Mouse (Mus musculus): Measurements from ENCODE around the gene Mesp2. TPM values are rescaled to one million over a fixed set of nuclear protein-coding genes. Genes with fewer than 3 reads are reported as not detected.

The Mesp2 gene
- polyA plus RNA-seq, 1 experiment from 2014 or later = 1.2 TPM

GRCm38 (mm10) chr7:79819996-79820395 lies 9.5 kb downstream of the Mesp2 start:
- H3K4me2 ChIP-seq (replicated peaks; ENCODE audit: low read depth, low read length) = no peak overlapping the region
- 49% methylated on average over 11 of the region's 11 CpGs for WGBS
- H3K4me1 ChIP-seq (ENCODE audit: control insufficient read depth, insufficient read depth, low read length) = no peaks in the 10 kb centered on the region
- no peak for ATAC-seq (ENCODE audit: insufficient number of reproducible peaks, insufficient read depth, low FRiP score, low read depth)
- H3K9ac ChIP-seq (replicated peaks; ENCODE audit: low read depth, low read length) = no peak overlapping the region
- no peak overlapping the region for H3K4me3 ChIP-seq (ENCODE audit: low read depth, low read length)
- no peak overlapping the region for H3K27ac ChIP-seq (ENCODE audit: low read length)
- H3K36me3 ChIP-seq (ENCODE audit: control insufficient read depth, insufficient read depth, low read length) = no peaks in the 10 kb centered on the region
- H3K9me3 ChIP-seq (ENCODE audit: control insufficient read depth, low read depth, low read length) = no peaks in the 10 kb centered on the region
- no peaks in the 10 kb centered on the region for H3K27me3 ChIP-seq (ENCODE audit: control insufficient read depth, insufficient read depth, low read length)

GRCm38 (mm10) chr7:79822092-79822695 lies 11.7 kb downstream of the Mesp2 start:
- no peak overlapping the region for H3K4me2 ChIP-seq (replicated peaks; ENCODE audit: low read depth, low read length)
- no peak overlapping the region for H3K27ac ChIP-seq (ENCODE audit: low read length)
- H3K9ac ChIP-seq (replicated peaks; ENCODE audit: low read depth, low read length) = no peak overlapping the region
- H3K27me3 ChIP-seq (ENCODE audit: control insufficient read depth, insufficient read depth, low read length) = no peaks in the 10 kb centered on the region
- WGBS = 81% methylated on average over 12 of the region's 12 CpGs
- H3K36me3 ChIP-seq (ENCODE audit: control insufficient read depth, insufficient read depth, low read length) = no peaks in the 10 kb centered on the region; the same call in 1 of the 2 replicates
- no peak overlapping the region for H3K4me3 ChIP-seq (ENCODE audit: low read depth, low read length)
- no peaks in the 10 kb centered on the region for H3K4me1 ChIP-seq (ENCODE audit: control insufficient read depth, insufficient read depth, low read length)
- ATAC-seq (ENCODE audit: insufficient number of reproducible peaks, insufficient read depth, low FRiP score, low read depth) = no peak
- H3K9me3 ChIP-seq (ENCODE audit: control insufficient read depth, low read depth, low read length) = no peaks in the 10 kb centered on the region

- no peaks in the 10 kb centered on the region for H3K4me1 ChIP-seq (ENCODE audit: control insufficient read depth, insufficient read depth, low read length)
- H3K4me3 ChIP-seq (ENCODE audit: low read depth, low read length) = no peak overlapping the region
- no peaks in the 10 kb centered on the region for H3K27me3 ChIP-seq (ENCODE audit: control insufficient read depth, insufficient read depth, low read length)
- ATAC-seq (ENCODE audit: insufficient number of reproducible peaks, insufficient read depth, low FRiP score, low read depth) = no peak
- 78% methylated on average over 3 of the region's 3 CpGs for WGBS
- no peak overlapping the region for H3K27ac ChIP-seq (ENCODE audit: low read length)
- no peak overlapping the region for H3K4me2 ChIP-seq (replicated peaks; ENCODE audit: low read depth, low read length)
- no peaks in the 10 kb centered on the region; the same call in 1 of the 2 replicates for H3K36me3 ChIP-seq (ENCODE audit: control insufficient read depth, insufficient read depth, low read length)
- H3K9me3 ChIP-seq (ENCODE audit: control insufficient read depth, low read depth, low read length) = no peaks in the 10 kb centered on the region
- no peak overlapping the region for H3K9ac ChIP-seq (replicated peaks; ENCODE audit: low read depth, low read length)
Observed at GRCm38 (mm10) chr7:79828341-79828740, 17.8 kb downstream of the Mesp2 start.

- Histone ChIP-seq H3K9ac (replicated peaks; ENCODE audit: low read depth, low read length) (no peak overlapping the region), H3K27ac (ENCODE audit: low read length) (no peak overlapping the region), H3K4me2 (replicated peaks; ENCODE audit: low read depth, low read length) (no peak overlapping the region), H3K4me3 (ENCODE audit: low read depth, low read length) (no peak overlapping the region), H3K27me3 (ENCODE audit: control insufficient read depth, insufficient read depth, low read length) (no peaks in the 10 kb centered on the region), H3K9me3 (ENCODE audit: control insufficient read depth, low read depth, low read length) (no peaks in the 10 kb centered on the region), H3K36me3 (ENCODE audit: control insufficient read depth, insufficient read depth, low read length) (no peaks in the 10 kb centered on the region; the same call in 1 of the 2 replicates), H3K4me1 (ENCODE audit: control insufficient read depth, insufficient read depth, low read length) (no peaks in the 10 kb centered on the region)
- 54% methylated on average over 6 of the region's 6 CpGs for WGBS
- no peak for ATAC-seq (ENCODE audit: insufficient number of reproducible peaks, insufficient read depth, low FRiP score, low read depth)
Observed at GRCm38 (mm10) chr7:79831145-79831544, 20.6 kb downstream of the Mesp2 start.

- Histone ChIP-seq H3K27ac (ENCODE audit: low read length) (no peak overlapping the region), H3K27me3 (ENCODE audit: control insufficient read depth, insufficient read depth, low read length) (no peaks in the 10 kb centered on the region), H3K9ac (replicated peaks; ENCODE audit: low read depth, low read length) (no peak overlapping the region), H3K9me3 (ENCODE audit: control insufficient read depth, low read depth, low read length) (no peaks in the 10 kb centered on the region), H3K36me3 (ENCODE audit: control insufficient read depth, insufficient read depth, low read length) (no peaks in the 10 kb centered on the region; the same call in 1 of the 2 replicates), H3K4me3 (ENCODE audit: low read depth, low read length) (no peak overlapping the region), H3K4me2 (replicated peaks; ENCODE audit: low read depth, low read length) (no peak overlapping the region), H3K4me1 (ENCODE audit: control insufficient read depth, insufficient read depth, low read length) (no peaks in the 10 kb centered on the region)
- WGBS = 64% methylated on average over 6 of the region's 6 CpGs
- ATAC-seq (ENCODE audit: insufficient number of reproducible peaks, insufficient read depth, low FRiP score, low read depth) = no peak
Observed at GRCm38 (mm10) chr7:79831585-79831984, 21.1 kb downstream of the Mesp2 start.

DNA sequence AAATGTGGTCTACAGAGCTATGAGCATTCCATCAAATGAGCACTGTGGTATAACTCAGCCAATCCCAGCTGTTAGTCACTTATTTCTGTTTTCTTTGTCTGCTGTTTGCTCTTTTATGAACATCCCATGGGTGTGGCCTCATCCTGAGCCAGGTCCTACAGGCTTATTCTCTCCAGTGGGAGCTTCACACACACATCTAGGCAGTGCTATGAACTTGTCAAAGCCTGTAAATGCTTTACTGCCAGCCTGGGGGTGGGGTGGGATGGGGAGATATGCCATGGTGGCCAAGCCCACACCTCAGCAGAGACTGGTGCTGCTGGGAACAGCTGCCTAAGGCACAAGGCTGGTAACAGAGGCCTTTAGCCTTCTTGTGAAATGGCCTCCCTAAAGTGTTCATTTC lies 22.5 kb downstream of the Mesp2 start:
- H3K9me3 ChIP-seq (ENCODE audit: control insufficient read depth, low read depth, low read length) = no peaks in the 10 kb centered on the region
- H3K4me3 ChIP-seq (ENCODE audit: low read depth, low read length) = no peak overlapping the region
- ATAC-seq (ENCODE audit: insufficient number of reproducible peaks, insufficient read depth, low FRiP score, low read depth) = peak; percentile 56; the same call in 1 of the 2 replicates
- H3K27me3 ChIP-seq (ENCODE audit: control insufficient read depth, insufficient read depth, low read length) = no peaks in the 10 kb centered on the region
- no peaks in the 10 kb centered on the region; the same call in 1 of the 2 replicates for H3K36me3 ChIP-seq (ENCODE audit: control insufficient read depth, insufficient read depth, low read length)
- no peak overlapping the region for H3K27ac ChIP-seq (ENCODE audit: low read length)
- H3K4me2 ChIP-seq (replicated peaks; ENCODE audit: low read depth, low read length) = no peak overlapping the region
- no peaks in the 10 kb centered on the region for H3K4me1 ChIP-seq (ENCODE audit: control insufficient read depth, insufficient read depth, low read length)
- no peak overlapping the region for H3K9ac ChIP-seq (replicated peaks; ENCODE audit: low read depth, low read length)

GRCm38 (mm10) chr7:79835196-79835595 lies 24.7 kb downstream of the Mesp2 start:
- Histone ChIP-seq H3K27ac (ENCODE audit: low read length) (no peak overlapping the region), H3K4me1 (ENCODE audit: control insufficient read depth, insufficient read depth, low read length) (no peaks in the 10 kb centered on the region), H3K27me3 (ENCODE audit: control insufficient read depth, insufficient read depth, low read length) (no peaks in the 10 kb centered on the region), H3K4me3 (ENCODE audit: low read depth, low read length) (no peak overlapping the region), H3K36me3 (ENCODE audit: control insufficient read depth, insufficient read depth, low read length) (no peaks in the 10 kb centered on the region; the same call in 1 of the 2 replicates), H3K9ac (replicated peaks; ENCODE audit: low read depth, low read length) (no peak overlapping the region), H3K4me2 (replicated peaks; ENCODE audit: low read depth, low read length) (no peak overlapping the region), H3K9me3 (ENCODE audit: control insufficient read depth, low read depth, low read length) (no peaks in the 10 kb centered on the region)
- ATAC-seq (ENCODE audit: insufficient number of reproducible peaks, insufficient read depth, low FRiP score, low read depth) = no peak
- 94% methylated on average over 6 of the region's 6 CpGs for WGBS

DNA sequence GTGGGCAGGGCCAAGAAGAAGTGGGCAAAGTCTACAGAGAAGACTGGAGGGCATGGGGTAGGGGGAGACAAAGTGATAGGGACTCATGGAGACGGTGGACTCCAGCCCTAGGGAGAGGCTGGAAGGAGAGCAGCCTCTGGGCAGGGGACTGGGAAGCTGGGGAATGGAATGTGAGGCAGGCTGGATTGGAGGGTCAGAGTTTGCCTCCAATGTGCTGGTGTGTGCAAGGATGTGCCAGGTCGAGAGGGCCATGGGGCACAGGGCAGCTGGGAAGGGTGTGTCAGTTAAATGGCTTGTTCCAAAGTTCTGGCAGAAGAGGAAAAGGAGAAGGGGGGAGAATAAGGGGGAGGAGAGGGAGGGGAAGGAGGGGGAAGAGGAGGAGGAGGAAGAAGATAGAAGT lies 26.7 kb downstream of the Mesp2 start:
- no peak overlapping the region for H3K4me3 ChIP-seq (ENCODE audit: low read depth, low read length)
- no peak overlapping the region for H3K27ac ChIP-seq (ENCODE audit: low read length)
- H3K27me3 ChIP-seq (ENCODE audit: control insufficient read depth, insufficient read depth, low read length) = no peaks in the 10 kb centered on the region
- H3K9ac ChIP-seq (replicated peaks; ENCODE audit: low read depth, low read length) = no peak overlapping the region
- no peaks in the 10 kb centered on the region; the same call in 1 of the 2 replicates for H3K36me3 ChIP-seq (ENCODE audit: control insufficient read depth, insufficient read depth, low read length)
- no peaks in the 10 kb centered on the region for H3K4me1 ChIP-seq (ENCODE audit: control insufficient read depth, insufficient read depth, low read length)
- H3K4me2 ChIP-seq (replicated peaks; ENCODE audit: low read depth, low read length) = no peak overlapping the region
- no peaks in the 10 kb centered on the region for H3K9me3 ChIP-seq (ENCODE audit: control insufficient read depth, low read depth, low read length)
- no peak for ATAC-seq (ENCODE audit: insufficient number of reproducible peaks, insufficient read depth, low FRiP score, low read depth)
- 56% methylated on average over 2 of the region's 2 CpGs for WGBS

GRCm38 (mm10) chr7:79842163-79842562 lies 31.6 kb downstream of the Mesp2 start:
- no peaks in the 10 kb centered on the region for H3K9me3 ChIP-seq (ENCODE audit: control insufficient read depth, low read depth, low read length)
- H3K4me1 ChIP-seq (ENCODE audit: control insufficient read depth, insufficient read depth, low read length) = 0 out of 2 replicates have a peak, but pooled peaks cover 10% of the 10 kb centered on the region
- no peak overlapping the region for H3K4me3 ChIP-seq (ENCODE audit: low read depth, low read length)
- WGBS = 53% methylated on average over 7 of the region's 7 CpGs
- H3K4me2 ChIP-seq (replicated peaks; ENCODE audit: low read depth, low read length) = no peak overlapping the region
- H3K27me3 ChIP-seq (ENCODE audit: control insufficient read depth, insufficient read depth, low read length) = no peaks in the 10 kb centered on the region
- no peaks in the 10 kb centered on the region for H3K36me3 ChIP-seq (ENCODE audit: control insufficient read depth, insufficient read depth, low read length)
- H3K9ac ChIP-seq (replicated peaks; ENCODE audit: low read depth, low read length) = no peak overlapping the region
- H3K27ac ChIP-seq (ENCODE audit: low read length) = no peak overlapping the region
- peak; percentile 53 for ATAC-seq (ENCODE audit: insufficient number of reproducible peaks, insufficient read depth, low FRiP score, low read depth)

All from stomach, embryonic 14.5 days (tissue).